Mouse (Mus musculus) heart, postnatal 10 days (tissue): ENCODE data around the gene Btbd3. TPM values are rescaled to one million over a fixed set of nuclear protein-coding genes. Genes with fewer than 3 reads are reported as not detected.

Experiments used
- DNase-seq, 2 experiments: peaks; one replicate each; pipeline ENCODE4 v3.0.0; 2021
- intact Hi-C: fragments of 180-260 bp; cut with DNase I; formaldehyde crosslinking; loops from one replicate; pipeline ENCODE4 v1.15.1; 2025
- total RNA-seq, 2 experiments: library from RNA; stranded (reverse); gene quantifications; 2 replicates each; pipeline ENCODE4 v1.2.3; 2021

The Btbd3 gene
- total RNA-seq, 2 experiments from 2014 or later = 26.2 to 26.9 TPM

DNA sequence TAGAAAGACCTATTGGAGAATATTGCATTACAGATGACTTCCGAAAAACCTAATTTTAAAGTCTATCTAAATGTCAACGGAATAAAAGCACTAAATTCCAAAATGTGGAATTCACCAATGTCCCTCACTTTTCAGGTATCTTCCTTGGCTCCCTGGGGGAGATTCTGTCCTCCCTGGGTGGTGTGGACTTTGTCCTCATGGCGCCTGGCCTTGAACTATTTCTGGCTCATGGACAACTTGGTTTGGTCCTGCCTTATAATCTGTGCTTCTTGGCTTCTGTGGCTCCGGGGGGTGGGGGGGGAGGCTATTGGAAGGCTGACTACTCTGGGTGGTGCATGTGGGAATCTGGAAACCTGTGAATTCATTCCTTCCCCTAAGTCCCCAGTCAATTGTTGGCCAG is 109.0 kb downstream of the Btbd3 start:
- no peak for DNase-seq
- intact Hi-C loops = no loop called here

DNA sequence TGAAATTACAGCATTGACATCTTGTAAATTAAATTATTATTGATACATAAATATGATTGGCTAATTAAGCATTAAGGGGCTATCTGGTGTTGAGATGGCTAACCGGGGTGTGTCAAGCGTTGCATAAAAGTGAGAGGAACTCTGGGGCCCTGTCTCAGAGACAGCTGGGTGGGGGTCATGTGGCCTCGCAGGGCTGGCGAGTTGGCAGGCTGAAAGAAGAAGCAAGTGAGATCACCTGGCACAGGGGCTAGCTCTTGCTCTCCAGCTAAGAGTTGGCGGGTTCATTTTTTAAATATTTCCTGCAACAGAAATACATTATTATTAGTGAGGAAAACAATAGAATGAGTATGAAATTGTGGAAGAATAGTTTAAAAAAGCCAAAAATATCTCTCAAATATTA is 118.2 kb downstream of the Btbd3 start:
- intact Hi-C loops = no loop called here
- DNase-seq = no peak

- intact Hi-C loops = no loop called here
- no peak for DNase-seq
These were observed 122.5 kb downstream of the Btbd3 start for GRCm38 (mm10) chr2:138378855-138379254.

GRCm38 (mm10) chr2:138384762-138385161 is 128.4 kb downstream of the Btbd3 start:
- intact Hi-C loops = loop anchor here (10.0 kb wide), 1 partner anchor 330 kb away; no protein-coding TSS in a partner anchor
- peak in 1 of 2 experiments; percentile 7 for DNase-seq

GRCm38 (mm10) chr2:138388591-138388990 is 132.2 kb downstream of the Btbd3 start:
- intact Hi-C loops = loop anchor here (10.0 kb wide), 1 partner anchor 334 kb away; no protein-coding TSS in a partner anchor
- no peak for DNase-seq

DNA sequence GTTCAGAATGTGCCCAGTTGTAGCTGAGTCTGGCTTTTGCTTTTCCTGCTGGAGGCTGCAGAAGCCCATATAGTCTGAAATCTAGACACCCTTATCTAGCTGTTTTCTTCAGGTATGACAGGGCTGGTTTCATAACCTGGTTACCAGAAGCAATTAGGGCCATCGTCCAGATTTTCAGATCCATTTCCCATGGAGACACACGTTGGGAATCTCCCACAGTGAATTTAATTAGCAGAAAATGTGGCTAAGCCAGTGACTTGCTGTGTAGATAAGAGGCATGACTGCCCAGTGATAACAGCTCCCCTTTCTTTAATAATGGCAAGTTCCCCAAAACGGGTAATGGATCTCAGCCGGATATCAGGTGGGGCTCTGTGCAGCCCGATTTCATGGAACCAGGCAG is 146.7 kb downstream of the Btbd3 start:
- intact Hi-C loops = no loop called here
- no peak for DNase-seq

- DNase-seq = peak; percentile 35 to 46
- intact Hi-C loops = no loop called here
These were observed 149.6 kb downstream of the Btbd3 start for GRCm38 (mm10) chr2:138405753-138406528.

- intact Hi-C loops = no loop called here
- DNase-seq = no peak
These were observed 150.3 kb downstream of the Btbd3 start for GRCm38 (mm10) chr2:138406703-138407102.

- DNase-seq = no peak
- intact Hi-C loops = no loop called here
These were observed 156.2 kb downstream of the Btbd3 start for GRCm38 (mm10) chr2:138412537-138412936.

DNA sequence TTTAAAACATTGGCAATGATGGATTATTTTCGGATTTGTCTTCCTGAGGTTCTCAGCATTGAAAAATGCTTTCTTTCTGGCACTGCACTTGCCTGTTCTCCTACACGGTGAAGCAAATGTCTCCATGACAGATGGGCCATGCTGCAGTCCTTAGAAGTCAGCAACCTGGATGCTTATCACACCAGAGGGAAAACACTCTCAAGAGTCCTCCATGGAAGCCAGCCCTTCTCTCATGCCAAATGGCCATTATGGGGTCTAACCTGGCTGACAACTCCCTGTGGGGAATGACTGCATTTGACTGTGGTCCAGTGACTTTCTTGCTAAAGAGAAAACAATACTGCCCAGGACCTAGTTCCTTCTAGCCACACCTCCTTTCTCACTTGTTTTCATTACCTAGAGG is 166.0 kb downstream of the Btbd3 start:
- DNase-seq = no peak
- intact Hi-C loops = no loop called here

DNA sequence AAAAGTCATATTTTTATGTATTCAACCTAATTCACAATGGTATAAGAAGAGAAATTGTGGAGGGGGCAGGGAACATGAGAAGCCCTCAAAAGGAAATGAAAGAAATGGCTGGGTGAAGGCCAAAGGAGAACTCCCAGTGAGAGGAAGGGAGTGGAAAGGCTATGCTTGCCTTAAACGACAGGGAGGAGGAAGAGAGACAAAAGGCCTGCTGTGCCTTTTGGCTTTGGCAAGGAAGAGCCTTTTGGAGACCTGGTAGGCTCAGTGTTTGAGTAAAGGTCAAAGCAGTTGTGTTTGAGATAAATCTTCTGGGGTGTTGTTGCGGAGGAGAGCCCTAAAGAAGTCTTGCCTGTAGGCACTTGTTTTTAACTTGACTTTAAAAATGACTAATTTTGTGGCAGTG is 175.6 kb downstream of the Btbd3 start:
- peak; percentile 10 to 16 for DNase-seq
- intact Hi-C loops = loop anchor here (5.0 kb wide), 1 partner anchor 150 kb away; no protein-coding TSS in a partner anchor

DNA sequence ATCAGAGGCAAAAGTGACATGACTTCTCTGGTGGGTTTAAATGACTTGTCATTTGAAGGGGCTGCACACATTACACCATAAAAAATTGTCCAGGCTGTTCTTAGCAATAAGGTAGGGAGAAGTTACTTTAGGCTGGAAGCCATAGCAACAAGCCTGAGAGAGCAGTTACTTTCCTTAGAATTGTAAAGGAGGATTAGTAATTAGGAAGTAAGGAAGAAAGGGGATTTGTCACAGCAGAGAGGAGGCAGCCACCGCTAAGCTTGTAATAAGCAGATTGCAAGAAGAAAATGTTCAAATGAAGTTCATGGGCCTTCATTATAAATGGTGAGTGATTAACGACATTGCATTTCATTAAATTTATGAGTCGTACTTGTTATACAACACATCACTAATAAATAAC is 190.1 kb downstream of the Btbd3 start:
- DNase-seq = no peak
- intact Hi-C loops = no loop called here

DNA sequence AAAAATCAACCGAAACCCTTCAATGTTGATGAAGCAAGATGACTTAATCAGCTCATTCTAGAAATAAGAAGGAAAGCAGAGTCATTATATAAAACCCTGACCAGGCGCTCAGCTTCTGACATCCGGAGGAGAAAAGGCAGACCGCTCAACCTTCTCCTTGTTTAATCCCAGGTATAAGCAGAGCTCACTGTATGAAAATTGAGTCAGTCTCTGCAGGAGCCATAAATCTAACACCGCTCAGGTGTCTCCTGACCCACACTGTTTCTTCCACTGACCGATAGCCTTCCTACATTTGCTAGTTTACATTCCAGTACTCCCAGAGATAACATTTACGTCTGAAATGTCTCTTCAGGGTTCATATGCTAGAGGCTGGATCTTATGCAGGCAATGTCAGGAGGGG is 190.6 kb downstream of the Btbd3 start:
- intact Hi-C loops = no loop called here

DNA sequence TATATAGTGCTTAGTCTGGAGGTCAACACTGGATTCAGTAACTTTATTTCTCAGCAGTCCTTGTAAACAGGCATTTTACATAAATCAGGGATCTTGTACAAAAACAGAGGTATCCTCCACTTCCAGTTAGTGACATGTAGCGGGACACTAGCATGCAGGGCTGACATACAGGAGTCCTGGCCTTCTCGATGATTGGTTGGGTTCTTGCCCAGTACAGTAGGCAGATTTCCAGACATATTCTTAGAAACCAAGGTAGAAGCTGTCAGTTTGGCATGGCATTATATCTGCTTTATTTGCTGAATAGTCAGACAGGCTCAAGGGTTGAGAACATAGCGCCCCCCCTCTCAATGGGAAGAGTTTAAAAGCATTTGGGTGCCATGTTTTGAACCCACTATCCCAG is 191.3 kb downstream of the Btbd3 start:
- intact Hi-C loops = no loop called here

More for the DNA sequence above, 190.6 kb downstream of the Btbd3 start:
- no peak for DNase-seq

GRCm38 (mm10) chr2:138468046-138468572 is 211.7 kb downstream of the Btbd3 start:
- no peak for DNase-seq

More for the DNA sequence above, 191.3 kb downstream of the Btbd3 start:
- DNase-seq = peak; percentile 43 to 56

GRCm38 (mm10) chr2:138473407-138473806 is 217.0 kb downstream of the Btbd3 start:
- DNase-seq = no peak
- intact Hi-C loops = no loop called here

More at GRCm38 (mm10) chr2:138468046-138468572, 211.7 kb downstream of the Btbd3 start:
- intact Hi-C loops = no loop called here

DNA sequence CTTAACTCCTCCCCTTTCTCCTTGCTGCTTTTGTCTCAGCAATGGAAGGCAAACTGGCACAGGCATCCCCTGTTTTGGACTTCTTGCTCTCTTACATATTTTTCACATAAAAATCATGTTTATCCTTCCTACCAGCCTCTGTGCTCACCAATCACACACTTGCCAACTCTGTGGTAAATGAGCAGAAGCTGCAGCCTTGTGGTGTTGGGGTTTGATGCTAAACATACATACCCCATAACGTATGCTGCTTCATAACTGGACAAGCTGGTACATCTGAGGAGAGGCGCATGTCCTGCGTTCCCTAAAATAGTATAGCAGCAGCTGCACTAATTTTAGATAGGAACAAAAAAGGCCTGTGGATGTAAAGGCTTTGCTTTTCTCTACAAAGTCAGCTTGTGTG is 220.1 kb downstream of the Btbd3 start:
- no peak for DNase-seq
- intact Hi-C loops = no loop called here

GRCm38 (mm10) chr2:138477278-138477677 is 220.9 kb downstream of the Btbd3 start:
- DNase-seq = no peak
- intact Hi-C loops = no loop called here

- no peak for DNase-seq
- intact Hi-C loops = no loop called here
These were observed 226.2 kb downstream of the Btbd3 start for GRCm38 (mm10) chr2:138482541-138482940.

- intact Hi-C loops = no loop called here
- DNase-seq = no peak
These were observed 228.5 kb downstream of the Btbd3 start for GRCm38 (mm10) chr2:138484871-138485270.

- no peak for DNase-seq
- intact Hi-C loops = no loop called here
These were observed 234.5 kb downstream of the Btbd3 start for GRCm38 (mm10) chr2:138490688-138491405.

GRCm38 (mm10) chr2:138492176-138492575 is 235.8 kb downstream of the Btbd3 start:
- intact Hi-C loops = no loop called here
- no peak for DNase-seq
